Mouse (Mus musculus) intestine, embryonic 16.5 days (tissue): ENCODE data around the gene Osbp2. TPM values are rescaled to one million over a fixed set of nuclear protein-coding genes. Genes with fewer than 3 reads are reported as not detected.

Experiments
- ATAC-seq: fragments of 200-750 bp; cut with Nextera tagmentation; 2 replicates; pipeline ENCODE4 v1.8.0; 2017; ENCODE audit warnings: moderate TSS enrichment, moderate library complexity
- H3K27ac ChIP-seq: fragments of 300-500 bp; sonication (generic); 2 replicates; pipeline ENCODE4 v1.5.1; 2014; ENCODE audit warnings: mild to moderate bottlenecking, low read length
- H3K27me3 ChIP-seq: fragments of 300-500 bp; sonication (generic); replicated peaks from 2 replicates; pipeline ENCODE4 v1.6.1; 2014; ENCODE audit warnings: low read length, control low read depth, mixed read lengths; ENCODE audit not compliant: control insufficient read depth, insufficient read depth
- H3K36me3 ChIP-seq: fragments of 300-500 bp; sonication (generic); 2 replicates; pipeline ENCODE4 v1.6.1; 2014; ENCODE audit warnings: low read length, control low read depth; ENCODE audit not compliant: control insufficient read depth, insufficient read depth
- H3K4me1 ChIP-seq: fragments of 300-500 bp; sonication (generic); 2 replicates; pipeline ENCODE4 v1.6.1; 2014; ENCODE audit warnings: low read length, control low read depth, mixed read lengths; ENCODE audit not compliant: control insufficient read depth, insufficient read depth
- H3K4me2 ChIP-seq: fragments of 300-500 bp; sonication (generic); 2 replicates; pipeline ENCODE4 v1.6.1; 2014; ENCODE audit warnings: low read depth, low read length, control low read depth
- H3K4me3 ChIP-seq: fragments of 300-500 bp; sonication (generic); 2 replicates; pipeline ENCODE4 v1.5.1; 2014; ENCODE audit warnings: mild to moderate bottlenecking, low read length
- H3K9ac ChIP-seq: fragments of 300-500 bp; sonication (generic); 2 replicates; pipeline ENCODE4 v1.6.1; 2014; ENCODE audit warnings: low read depth, low read length
- H3K9me3 ChIP-seq: fragments of 300-500 bp; sonication (generic); 2 replicates; pipeline ENCODE4 v1.6.1; 2016; ENCODE audit warnings: low read length, control low read depth; ENCODE audit not compliant: control insufficient read depth
- WGBS: fragments of 180-500 bp; shearing (Covaris S2); extraction: QIAGEN DNeasy Blood & Tissue Kit; methylation state at CpG from one replicate; pipeline ENCODE4 v1.1.7; 2014; 5-methylcytosine and 5-hydroxymethylcytosine counted together
- polyA plus RNA-seq: library from polyadenylated mRNA; unstranded; fragments of >200 nt; fragmentation: Nextera tagmentation; extraction: Ambion mirVana; gene quantifications from 2 replicates; pipeline ENCODE4 v1.2.1, GENCODE M21; 2015

Osbp2 gene
- polyA plus RNA-seq, 1 experiment from 2014 or later: 0.45 TPM

DNA sequence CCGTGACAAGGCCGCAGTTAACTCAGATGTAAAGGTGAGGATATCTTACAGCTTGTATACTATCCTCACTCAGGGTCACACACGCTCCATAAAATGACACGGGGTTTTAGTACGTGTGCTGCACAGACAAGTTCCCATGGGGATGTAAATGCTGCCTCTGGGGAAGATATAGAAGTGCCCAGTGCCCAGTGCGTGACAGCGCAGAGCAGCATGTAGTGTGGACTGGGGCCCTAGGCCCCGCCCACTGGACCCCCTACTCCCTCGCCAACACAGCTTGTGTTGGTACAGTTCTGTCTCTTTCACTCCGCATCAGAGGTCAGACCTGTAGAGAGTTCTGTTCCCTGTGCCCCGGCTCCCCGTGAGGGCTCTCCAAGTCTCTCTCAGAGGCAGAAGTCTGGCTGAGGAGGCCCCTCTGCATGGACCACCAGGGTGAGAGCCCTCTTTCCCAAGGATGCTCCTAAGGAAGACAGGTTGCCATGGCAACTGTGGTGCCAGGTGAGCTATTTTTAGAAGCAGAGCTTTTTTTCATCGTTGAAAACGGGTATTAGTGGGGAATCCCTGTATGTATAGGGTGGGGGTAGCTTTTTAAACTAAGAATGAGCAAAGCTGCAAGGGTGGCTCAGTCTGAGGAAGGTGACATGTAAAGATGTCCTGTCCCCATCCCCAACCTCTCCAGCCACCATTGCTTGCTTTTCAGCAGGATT, 129.6 kb downstream of the Osbp2 start:
- 75% methylated on average over 14 of the region's 14 CpGs for WGBS
- no peak overlapping the region for H3K27ac ChIP-seq
- H3K27me3 ChIP-seq: no peaks in the 10 kb centered on the region
- H3K4me1 ChIP-seq: no peaks in the 10 kb centered on the region
- no peak overlapping the region for H3K4me3 ChIP-seq
- H3K9ac ChIP-seq: no peak overlapping the region
- no peaks in the 10 kb centered on the region for H3K9me3 ChIP-seq
- no peak overlapping the region for H3K4me2 ChIP-seq
- no peaks in the 10 kb centered on the region for H3K36me3 ChIP-seq
- ATAC-seq: no peak

GRCm38 (mm10) chr11:3731469-3731868, 132.2 kb downstream of the Osbp2 start:
- Histone ChIP-seq H3K9me3 (no peaks in the 10 kb centered on the region), H3K4me3 (no peak overlapping the region), H3K4me2 (no peak overlapping the region), H3K27ac (no peak overlapping the region), H3K36me3 (no peaks in the 10 kb centered on the region), H3K27me3 (no peaks in the 10 kb centered on the region), H3K4me1 (no peaks in the 10 kb centered on the region), H3K9ac (no peak overlapping the region)
- no peak for ATAC-seq
- WGBS: 86% methylated on average over 4 of the region's 4 CpGs

DNA sequence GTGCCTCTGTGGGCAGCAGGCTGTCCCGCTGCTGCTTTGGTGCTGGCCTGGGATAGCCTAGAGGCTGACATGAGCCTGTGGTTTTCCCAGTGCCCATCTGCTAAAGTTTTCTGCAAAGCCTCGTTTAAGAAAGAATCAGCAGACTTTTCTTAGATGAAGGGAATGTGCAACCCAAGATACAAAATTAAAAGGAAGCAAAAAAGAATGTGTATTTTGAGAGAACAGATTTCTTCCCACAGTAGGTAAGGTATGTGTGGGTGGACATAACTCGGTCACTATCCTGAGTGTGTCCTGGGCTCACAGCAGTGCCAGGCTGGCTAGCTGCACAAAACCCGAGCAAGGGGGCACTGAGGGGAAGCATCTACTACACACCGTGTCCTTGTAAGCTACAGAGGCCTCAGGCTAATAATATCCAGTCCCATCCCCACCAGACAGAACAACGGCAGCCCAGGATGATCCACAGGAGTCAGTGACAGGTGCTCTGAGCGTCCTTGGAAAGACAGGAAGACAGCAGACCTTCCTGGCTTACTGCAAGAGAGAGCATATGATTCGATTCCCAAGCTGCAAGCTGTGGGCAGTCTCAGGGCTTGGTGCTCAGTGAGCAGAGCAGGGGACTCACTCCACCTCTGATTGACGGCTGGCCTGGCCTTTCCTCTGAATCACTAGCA, 136.1 kb downstream of the Osbp2 start:
- no peaks in the 10 kb centered on the region for H3K9me3 ChIP-seq
- no peak overlapping the region for H3K9ac ChIP-seq
- H3K27me3 ChIP-seq: no peaks in the 10 kb centered on the region
- 68% methylated on average over 9 of the region's 9 CpGs for WGBS
- no peak overlapping the region for H3K27ac ChIP-seq
- H3K4me3 ChIP-seq: no peak overlapping the region
- ATAC-seq: no peak
- H3K4me2 ChIP-seq: no peak overlapping the region
- H3K36me3 ChIP-seq: no peaks in the 10 kb centered on the region
- H3K4me1 ChIP-seq: no peaks in the 10 kb centered on the region

DNA sequence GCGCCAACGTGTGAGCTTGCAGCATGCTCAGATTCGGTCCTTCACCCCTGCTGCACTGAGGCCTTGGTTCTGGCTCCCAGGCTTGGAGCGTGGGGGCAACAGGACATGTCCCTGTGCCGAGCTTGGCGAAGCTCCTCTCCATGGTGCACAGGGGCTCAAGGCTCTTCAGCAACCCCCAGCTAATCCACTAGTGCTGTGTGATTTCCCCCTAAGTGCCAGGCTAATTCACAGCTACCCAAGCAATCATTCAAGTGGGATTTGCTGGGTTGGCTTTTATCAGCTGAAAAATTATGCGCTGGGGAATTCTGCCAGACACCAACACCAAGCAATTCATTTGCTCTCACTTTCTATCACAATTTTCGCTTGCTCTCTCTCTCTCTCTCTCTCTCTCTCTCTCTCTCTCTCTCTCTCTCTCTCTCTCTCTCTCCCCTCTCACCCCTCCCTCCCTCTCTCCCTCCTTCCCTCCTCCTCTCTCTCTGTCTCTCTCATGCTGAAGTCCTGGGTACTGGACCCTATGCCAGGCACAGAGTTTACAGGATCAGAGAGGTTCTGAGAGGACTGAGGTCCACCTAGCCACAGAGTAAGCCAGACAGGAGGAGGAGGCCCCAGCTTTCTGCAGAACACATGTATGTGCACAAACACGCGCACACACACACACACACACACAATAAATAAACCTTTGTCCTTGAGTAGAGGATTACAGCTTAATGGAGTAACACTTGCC, 138.2 kb downstream of the Osbp2 start:
- no peak overlapping the region for H3K4me2 ChIP-seq
- no peaks in the 10 kb centered on the region for H3K36me3 ChIP-seq
- no peak overlapping the region for H3K9ac ChIP-seq
- no peaks in the 10 kb centered on the region; the same call in 1 of the 2 replicates for H3K4me1 ChIP-seq
- H3K27me3 ChIP-seq: no peaks in the 10 kb centered on the region
- H3K4me3 ChIP-seq: no peak overlapping the region
- ATAC-seq: no peak
- no peak overlapping the region for H3K27ac ChIP-seq
- H3K9me3 ChIP-seq: no peaks in the 10 kb centered on the region
- WGBS: 57% methylated on average over 10 of the region's 10 CpGs

DNA sequence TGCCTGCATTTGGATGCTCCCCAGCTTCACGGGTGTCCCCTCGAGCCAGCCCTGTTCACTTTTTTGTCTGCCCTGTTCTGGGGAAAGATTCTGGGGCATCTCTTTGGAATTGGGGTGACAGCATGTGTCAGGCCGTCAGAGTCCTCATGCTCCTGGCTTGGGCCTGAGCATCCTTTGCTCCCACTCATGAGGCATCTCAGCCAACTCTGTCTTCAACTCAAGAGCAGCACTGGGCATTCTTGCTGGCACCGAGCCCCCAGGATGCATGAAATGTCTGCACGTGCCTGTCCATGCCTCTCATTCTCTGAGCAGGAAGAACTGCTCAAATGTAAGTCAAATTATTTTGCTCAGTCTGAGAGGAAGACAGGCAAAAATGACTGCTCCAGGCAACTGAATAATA, 139.0 kb downstream of the Osbp2 start:
- ATAC-seq: no peak
- no peak overlapping the region for H3K9ac ChIP-seq
- 70% methylated on average over 5 of the region's 5 CpGs for WGBS
- no peak overlapping the region for H3K4me2 ChIP-seq
- no peaks in the 10 kb centered on the region for H3K9me3 ChIP-seq
- H3K36me3 ChIP-seq: no peaks in the 10 kb centered on the region
- no peak overlapping the region for H3K4me3 ChIP-seq
- H3K27ac ChIP-seq: no peak overlapping the region
- no peaks in the 10 kb centered on the region for H3K27me3 ChIP-seq
- H3K4me1 ChIP-seq: no peaks in the 10 kb centered on the region; the same call in 1 of the 2 replicates

DNA sequence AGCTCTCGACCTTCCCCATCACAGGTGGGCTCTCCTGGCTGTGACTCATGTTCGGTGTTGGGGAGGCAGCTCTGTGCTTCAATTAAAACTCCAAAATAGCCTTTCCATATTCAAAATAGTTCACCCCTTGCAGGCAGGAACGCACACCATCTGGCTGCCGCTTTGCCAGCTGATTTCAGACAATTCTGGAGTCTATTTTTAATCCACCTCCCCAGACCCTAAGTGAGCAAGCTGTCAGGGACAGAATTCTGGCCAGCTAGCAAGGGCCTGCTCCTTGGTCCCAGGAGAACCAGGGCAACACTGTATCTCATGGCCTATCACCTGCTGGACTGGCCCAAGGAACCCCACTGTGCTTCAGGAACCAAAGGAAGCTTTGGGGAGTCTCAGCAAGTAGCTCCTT, 139.8 kb downstream of the Osbp2 start:
- no peaks in the 10 kb centered on the region for H3K27me3 ChIP-seq
- no peak overlapping the region for H3K4me3 ChIP-seq
- H3K4me2 ChIP-seq: no peak overlapping the region
- no peak for ATAC-seq
- H3K9me3 ChIP-seq: no peaks in the 10 kb centered on the region
- no peaks in the 10 kb centered on the region for H3K36me3 ChIP-seq
- no peak overlapping the region for H3K27ac ChIP-seq
- no peak overlapping the region for H3K9ac ChIP-seq
- WGBS: 70% methylated on average over 4 of the region's 4 CpGs
- no peaks in the 10 kb centered on the region; the same call in 1 of the 2 replicates for H3K4me1 ChIP-seq

GRCm38 (mm10) chr11:3722861-3723260, 140.8 kb downstream of the Osbp2 start:
- H3K4me1 ChIP-seq: no peaks in the 10 kb centered on the region; the same call in 1 of the 2 replicates
- no peak for ATAC-seq
- H3K27ac ChIP-seq: no peak overlapping the region
- H3K9me3 ChIP-seq: no peaks in the 10 kb centered on the region
- no peaks in the 10 kb centered on the region for H3K27me3 ChIP-seq
- H3K4me3 ChIP-seq: no peak overlapping the region
- 56% methylated on average over 3 of the region's 3 CpGs for WGBS
- no peak overlapping the region for H3K9ac ChIP-seq
- H3K4me2 ChIP-seq: no peak overlapping the region
- no peaks in the 10 kb centered on the region for H3K36me3 ChIP-seq

GRCm38 (mm10) chr11:3722036-3722435, 141.7 kb downstream of the Osbp2 start:
- H3K9me3 ChIP-seq: no peaks in the 10 kb centered on the region
- 34% methylated on average over 3 of the region's 3 CpGs for WGBS
- H3K4me1 ChIP-seq: no peaks in the 10 kb centered on the region; the same call in 1 of the 2 replicates
- no peak overlapping the region for H3K9ac ChIP-seq
- no peak overlapping the region for H3K4me2 ChIP-seq
- H3K27ac ChIP-seq: no peak overlapping the region
- no peak for ATAC-seq
- no peaks in the 10 kb centered on the region for H3K36me3 ChIP-seq
- no peaks in the 10 kb centered on the region for H3K27me3 ChIP-seq
- no peak overlapping the region for H3K4me3 ChIP-seq

DNA sequence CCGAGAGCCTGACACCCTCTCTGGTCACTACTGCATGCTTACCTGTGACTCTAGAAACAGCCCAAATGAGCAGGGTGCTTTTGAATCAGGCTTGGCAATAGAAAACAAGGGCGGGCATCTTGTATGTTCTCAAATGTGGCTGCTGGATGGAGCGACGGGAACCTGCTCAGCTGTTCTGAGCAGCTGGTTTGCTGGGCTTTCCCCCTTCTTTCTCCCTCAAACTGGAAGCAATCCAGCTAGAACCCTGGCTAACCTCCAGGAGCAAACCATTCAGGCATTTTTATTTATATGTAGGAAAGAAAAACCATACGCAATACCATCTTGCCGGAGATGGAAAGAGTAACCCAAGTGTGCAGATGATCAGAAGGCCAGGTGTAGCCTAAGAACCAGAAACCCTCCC, 147.0 kb downstream of the Osbp2 start:
- no peak for ATAC-seq
- Histone ChIP-seq H3K9me3 (no peaks in the 10 kb centered on the region), H3K27ac (no peak overlapping the region), H3K4me3 (no peak overlapping the region), H3K36me3 (no peaks in the 10 kb centered on the region), H3K27me3 (no peaks in the 10 kb centered on the region), H3K9ac (no peak overlapping the region), H3K4me1 (no peaks in the 10 kb centered on the region), H3K4me2 (no peak overlapping the region)
- 55% methylated on average over 6 of the region's 6 CpGs for WGBS
